Mouse (Mus musculus) hindbrain, embryonic 14.5 days (tissue): ENCODE results near the gene Zfp280d. TPM values are rescaled to one million over a fixed set of nuclear protein-coding genes. Genes with fewer than 3 reads are reported as not detected.

ENCODE experiments used
- ATAC-seq: fragments of 200-750 bp; cut with Nextera tagmentation; 2 replicates; pipeline ENCODE4 v1.8.0; 2017; ENCODE audit warnings: moderate number of reproducible peaks, mild to moderate bottlenecking, moderate TSS enrichment, moderate library complexity; ENCODE audit not compliant: low FRiP score
- DNase-seq: peaks from one replicate; pipeline ENCODE4 v3.0.0-alpha.2; 2015; ENCODE audit warnings: low spot score
- H3K27ac ChIP-seq: fragments of 300-500 bp; sonication (generic); 2 replicates; pipeline ENCODE4 v1.5.1; 2014; ENCODE audit warnings: mild to moderate bottlenecking, moderate library complexity
- H3K27me3 ChIP-seq: fragments of 300-500 bp; sonication (generic); 2 replicates; pipeline ENCODE4 v1.6.1; 2014; ENCODE audit warnings: mild to moderate bottlenecking, low read length, mixed read lengths; ENCODE audit not compliant: control insufficient read depth, insufficient read depth
- H3K36me3 ChIP-seq: fragments of 300-500 bp; sonication (generic); replicated peaks from 2 replicates; pipeline ENCODE4 v1.6.1; 2014; ENCODE audit not compliant: control insufficient read depth, insufficient read depth
- H3K4me1 ChIP-seq: fragments of 300-500 bp; sonication (generic); replicated peaks from 2 replicates; pipeline ENCODE4 v1.6.1; 2014; ENCODE audit warnings: antibody characterized with exemption, low read length, mixed read lengths; ENCODE audit not compliant: control insufficient read depth, insufficient read depth
- H3K4me2 ChIP-seq: fragments of 300-500 bp; sonication (generic); replicated peaks from 2 replicates; pipeline ENCODE4 v1.6.1; 2014; ENCODE audit warnings: mild to moderate bottlenecking, moderate library complexity
- H3K4me3 ChIP-seq: fragments of 300-500 bp; sonication (generic); replicated peaks from 2 replicates; pipeline ENCODE4 v1.5.1; 2014; ENCODE audit warnings: mild to moderate bottlenecking, low read length
- H3K9ac ChIP-seq: fragments of 300-500 bp; sonication (generic); 2 replicates; pipeline ENCODE4 v1.6.1; 2014
- H3K9me3 ChIP-seq: fragments of 300-500 bp; sonication (generic); 2 replicates; pipeline ENCODE4 v1.6.1; 2016; ENCODE audit warnings: low read length; ENCODE audit not compliant: control insufficient read depth
- WGBS: fragments of 180-500 bp; shearing (Covaris S2); extraction: QIAGEN DNeasy Blood & Tissue Kit; methylation state at CpG from one replicate; pipeline ENCODE4 v1.1.7; 2014; 5-methylcytosine and 5-hydroxymethylcytosine counted together
- polyA plus RNA-seq: library from polyadenylated mRNA; unstranded; fragments of >200 nt; fragmentation: Nextera tagmentation; extraction: Ambion mirVana; gene quantifications from 2 replicates; pipeline ENCODE4 v1.2.1, GENCODE M21; 2014

Zfp280d gene
- polyA plus RNA-seq, 1 experiment from 2014 or later = 44.8 TPM

GRCm38 (mm10) chr9:72275101-72275978 is 680 bp downstream of the Zfp280d start:
- peak; percentile 92 for ATAC-seq

GRCm38 (mm10) chr9:72275979-72276500 is 1.4 kb downstream of the Zfp280d start:
- Histone ChIP-seq H3K4me3 (peak overlapping the region; percentile 64), H3K4me1 (peaks cover 18% of the 10 kb centered on the region), H3K36me3 (no peaks in the 10 kb centered on the region), H3K27me3 (no peaks in the 10 kb centered on the region), H3K27ac (peak overlapping the region; percentile 100), H3K9ac (peak overlapping the region; percentile 93), H3K9me3 (no peaks in the 10 kb centered on the region), H3K4me2 (peak overlapping the region; percentile 63)
- no peak for ATAC-seq
- 32% methylated on average over 8 of the region's 8 CpGs for WGBS
- DNase-seq = no peak

More at GRCm38 (mm10) chr9:72275101-72275978, 680 bp downstream of the Zfp280d start:
- H3K36me3 ChIP-seq = no peaks in the 10 kb centered on the region
- peak overlapping the region; percentile 63 for H3K4me2 ChIP-seq
- H3K27ac ChIP-seq = peak overlapping the region; percentile 100
- DNase-seq = peak; percentile 73
- peak overlapping the region; percentile 93 for H3K9ac ChIP-seq
- 2% methylated on average over 48 of the region's 70 CpGs for WGBS
- H3K4me3 ChIP-seq = peak overlapping the region; percentile 64
- no peaks in the 10 kb centered on the region for H3K27me3 ChIP-seq
- H3K9me3 ChIP-seq = no peaks in the 10 kb centered on the region
- peaks cover 18% of the 10 kb centered on the region for H3K4me1 ChIP-seq

DNA sequence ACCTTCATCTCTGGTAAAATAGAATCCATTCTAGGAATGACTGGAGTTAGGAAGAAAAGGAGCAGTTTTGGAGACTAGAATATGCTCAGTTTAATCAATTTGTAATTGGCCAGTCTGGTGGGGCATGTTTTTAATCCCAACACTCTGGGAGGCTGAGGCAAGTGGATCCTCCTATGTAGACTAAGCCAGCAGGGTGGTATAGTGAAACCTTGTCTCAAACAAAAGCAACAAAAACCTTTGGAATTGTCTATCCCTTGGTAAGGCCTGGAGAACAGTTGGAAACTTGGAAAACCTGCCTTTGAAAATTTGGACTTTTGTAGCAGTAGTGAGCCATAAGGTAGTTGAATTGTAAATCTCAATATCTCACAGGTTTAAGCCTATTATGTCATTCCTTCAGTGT is 2.3 kb downstream of the Zfp280d start:
- ATAC-seq (no peak), DNase-seq (no peak)
- Histone ChIP-seq H3K27me3 (no peaks in the 10 kb centered on the region), H3K4me1 (peaks cover 18% of the 10 kb centered on the region), H3K4me2 (peak overlapping the region; percentile 63), H3K36me3 (no peaks in the 10 kb centered on the region), H3K4me3 (peak overlapping the region; percentile 64; the same call in 1 of the 2 replicates), H3K27ac (no peak overlapping the region), H3K9ac (peak overlapping the region; percentile 34; the same call in 1 of the 2 replicates), H3K9me3 (no peaks in the 10 kb centered on the region)

DNA sequence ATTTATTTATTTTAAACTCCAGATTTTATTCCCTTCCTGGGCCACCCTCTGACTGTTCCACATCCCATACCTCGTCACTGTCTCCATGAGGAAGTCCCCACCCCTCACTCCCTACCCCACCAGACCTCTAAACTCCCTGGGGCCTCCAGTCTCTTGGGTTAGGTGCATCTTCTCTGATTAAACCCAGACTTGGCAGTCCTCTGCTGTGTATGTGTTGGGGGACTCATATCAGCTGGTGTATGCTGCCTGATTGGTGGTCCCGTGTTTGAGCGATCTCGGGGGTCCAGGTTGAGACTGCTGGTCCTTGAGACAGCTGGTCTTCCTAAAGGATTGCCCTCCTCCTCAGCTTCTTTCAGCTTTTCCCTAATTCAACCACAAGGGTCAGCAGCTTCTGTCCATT is 5.3 kb downstream of the Zfp280d start:
- WGBS = 91% methylated on average over 4 of the region's 4 CpGs
- no peak overlapping the region for H3K9ac ChIP-seq
- H3K4me2 ChIP-seq = no peak overlapping the region
- H3K9me3 ChIP-seq = no peaks in the 10 kb centered on the region
- DNase-seq (no peak), ATAC-seq (no peak)
- no peak overlapping the region for H3K4me3 ChIP-seq
- peaks cover 18% of the 10 kb centered on the region for H3K4me1 ChIP-seq
- no peaks in the 10 kb centered on the region for H3K36me3 ChIP-seq
- no peaks in the 10 kb centered on the region for H3K27me3 ChIP-seq
- H3K27ac ChIP-seq = no peak overlapping the region

GRCm38 (mm10) chr9:72287696-72288095 is 13.0 kb downstream of the Zfp280d start:
- ATAC-seq (no peak), DNase-seq (no peak)
- Histone ChIP-seq H3K4me2 (no peak overlapping the region), H3K36me3 (0 out of 2 replicates have a peak, but pooled peaks cover 3% of the 10 kb centered on the region), H3K27ac (0 out of 2 replicates have a peak overlapping the region, but pooled peaks have one; percentile 14), H3K27me3 (no peaks in the 10 kb centered on the region), H3K9me3 (no peaks in the 10 kb centered on the region), H3K4me3 (no peak overlapping the region), H3K4me1 (no peaks in the 10 kb centered on the region), H3K9ac (no peak overlapping the region)
- WGBS = 92% methylated on average over 2 of the region's 2 CpGs

DNA sequence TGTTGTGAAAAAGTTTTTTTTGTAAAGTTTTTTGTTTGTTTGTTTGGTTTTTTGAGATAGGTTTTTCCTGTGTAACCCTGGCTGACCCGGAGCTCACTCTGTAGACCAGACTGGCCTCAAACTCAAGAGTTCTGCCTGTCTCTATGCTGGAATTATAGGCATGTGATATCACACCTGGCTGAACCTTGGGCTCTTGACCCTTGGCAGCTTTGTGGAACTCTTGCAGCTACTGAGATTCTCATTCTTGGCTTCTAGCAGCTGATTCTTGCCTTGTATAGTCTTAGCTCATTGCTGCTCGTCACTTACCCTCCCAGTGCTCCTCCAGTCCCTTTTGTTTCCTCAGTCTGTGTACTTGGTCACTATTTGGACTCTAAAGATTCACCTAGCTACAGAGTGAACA is 13.6 kb downstream of the Zfp280d start:
- H3K9me3 ChIP-seq = no peaks in the 10 kb centered on the region
- no peaks in the 10 kb centered on the region for H3K4me1 ChIP-seq
- DNase-seq (no peak), ATAC-seq (no peak)
- no peak overlapping the region for H3K27ac ChIP-seq
- 80% methylated on average over 2 of the region's 2 CpGs for WGBS
- no peaks in the 10 kb centered on the region for H3K27me3 ChIP-seq
- H3K36me3 ChIP-seq = 0 out of 2 replicates have a peak, but pooled peaks cover 3% of the 10 kb centered on the region
- H3K4me3 ChIP-seq = no peak overlapping the region
- H3K9ac ChIP-seq = no peak overlapping the region
- H3K4me2 ChIP-seq = no peak overlapping the region

DNA sequence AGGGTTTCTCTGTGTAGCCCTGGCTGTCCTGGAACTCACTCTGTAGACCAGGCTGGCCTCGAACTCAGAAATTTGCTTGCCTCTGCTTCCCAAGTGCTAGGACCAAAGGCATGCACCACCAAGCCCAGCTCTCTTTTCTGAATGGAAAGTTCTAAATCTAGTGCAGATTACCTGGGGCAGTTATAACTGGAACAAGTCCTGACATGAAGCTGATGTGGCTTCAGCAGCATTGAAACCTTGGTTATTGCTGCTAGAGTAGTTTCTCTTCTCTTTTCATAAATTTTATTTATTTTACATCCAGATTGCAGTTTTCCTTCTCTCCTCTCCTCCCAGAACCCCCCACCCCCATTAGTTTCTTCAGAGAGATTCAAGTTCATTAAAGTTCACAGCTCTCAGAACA is 14.4 kb downstream of the Zfp280d start:
- H3K9ac ChIP-seq = no peak overlapping the region
- no peaks in the 10 kb centered on the region for H3K9me3 ChIP-seq
- 100% methylated on average over 1 of the region's 1 CpGs for WGBS
- H3K36me3 ChIP-seq = 0 out of 2 replicates have a peak, but pooled peaks cover 3% of the 10 kb centered on the region
- H3K4me3 ChIP-seq = no peak overlapping the region
- no peak overlapping the region for H3K4me2 ChIP-seq
- ATAC-seq = no peak
- H3K27me3 ChIP-seq = no peaks in the 10 kb centered on the region
- no peak for DNase-seq
- no peak overlapping the region for H3K27ac ChIP-seq
- no peaks in the 10 kb centered on the region for H3K4me1 ChIP-seq

DNA sequence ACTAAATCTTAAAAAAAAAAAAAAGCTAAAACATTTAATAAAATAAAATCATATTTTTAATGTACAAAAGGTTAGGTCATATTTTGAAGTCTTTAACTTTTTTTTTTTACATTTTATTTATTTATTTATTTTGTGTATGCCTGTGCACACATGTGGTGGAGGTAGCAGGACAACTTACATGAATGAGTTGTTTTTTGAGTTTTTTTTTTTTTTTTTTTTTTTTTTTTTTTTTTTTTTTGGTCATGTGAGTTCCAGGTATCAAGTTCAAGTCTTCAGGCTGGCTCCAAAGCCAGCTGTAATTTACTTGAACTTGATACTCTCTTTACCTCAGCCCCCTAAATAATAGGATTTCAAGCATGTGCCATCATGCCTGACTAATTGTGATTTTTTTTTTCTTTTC is 19.4 kb downstream of the Zfp280d start:
- no peak overlapping the region for H3K27ac ChIP-seq
- H3K9me3 ChIP-seq = no peaks in the 10 kb centered on the region
- H3K36me3 ChIP-seq = 0 out of 2 replicates have a peak, but pooled peaks cover 4% of the 10 kb centered on the region
- no peak overlapping the region for H3K9ac ChIP-seq
- ATAC-seq (no peak), DNase-seq (no peak)
- no peaks in the 10 kb centered on the region for H3K4me1 ChIP-seq
- no peak overlapping the region for H3K4me3 ChIP-seq
- no peaks in the 10 kb centered on the region for H3K27me3 ChIP-seq
- H3K4me2 ChIP-seq = no peak overlapping the region

DNA sequence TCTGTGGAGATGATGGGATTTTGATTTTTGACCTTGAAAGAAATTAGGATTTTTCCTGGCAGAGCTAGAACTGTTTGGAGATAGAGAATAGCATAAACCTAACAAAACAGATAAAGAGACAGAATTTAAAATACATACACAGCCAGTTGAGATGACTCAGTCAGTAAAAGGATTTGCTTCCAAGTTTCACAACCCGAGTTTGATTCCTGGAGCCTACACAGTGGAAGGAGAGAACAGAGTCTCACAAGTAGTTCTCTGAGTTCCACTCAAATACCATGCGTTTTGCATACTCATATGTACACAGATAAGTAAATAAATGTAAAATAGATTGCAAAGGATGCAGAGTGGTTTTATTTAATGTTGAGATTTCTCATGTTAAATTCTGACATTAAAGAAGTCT is 35.1 kb downstream of the Zfp280d start:
- 93% methylated on average over 2 of the region's 2 CpGs for WGBS
- no peaks in the 10 kb centered on the region for H3K4me1 ChIP-seq
- peaks cover 35% of the 10 kb centered on the region for H3K36me3 ChIP-seq
- H3K9ac ChIP-seq = no peak overlapping the region
- no peaks in the 10 kb centered on the region for H3K27me3 ChIP-seq
- H3K4me2 ChIP-seq = no peak overlapping the region
- no peak overlapping the region for H3K4me3 ChIP-seq
- no peak for ATAC-seq
- no peaks in the 10 kb centered on the region for H3K9me3 ChIP-seq
- DNase-seq = no peak
- no peak overlapping the region for H3K27ac ChIP-seq
